Mouse (Mus musculus): ENCODE results near the gene Mtrex. TPM values are rescaled to one million over a fixed set of nuclear protein-coding genes. Genes with fewer than 3 reads are reported as not detected.

Gene Mtrex
- polyA plus RNA-seq, 1 experiment from 2014 or later, result 106 TPM

GRCm38 (mm10) chr13:112925266-112925665, 1.9 kb downstream of the Mtrex start:
- peaks cover 16% of the 10 kb centered on the region for H3K4me1 ChIP-seq
- peaks cover 42% of the 10 kb centered on the region for H3K36me3 ChIP-seq
- H3K27ac ChIP-seq, result no peak overlapping the region
- no peak for DNase-seq (ENCODE audit: low spot score)
- 83% methylated on average over 6 of the region's 6 CpGs for WGBS
- no peaks in the 10 kb centered on the region for H3K9me3 ChIP-seq (replicated peaks)
- no peak overlapping the region for H3K4me3 ChIP-seq
- no peaks in the 10 kb centered on the region for H3K27me3 ChIP-seq (ENCODE audit: low read depth, poor library complexity, severe bottlenecking)

GRCm38 (mm10) chr13:112920906-112921305, 6.3 kb downstream of the Mtrex start:
- no peaks in the 10 kb centered on the region for H3K9me3 ChIP-seq (replicated peaks)
- no peaks in the 10 kb centered on the region for H3K27me3 ChIP-seq (ENCODE audit: low read depth, poor library complexity, severe bottlenecking)
- no peak overlapping the region for H3K4me3 ChIP-seq
- H3K4me1 ChIP-seq, result peaks cover 5% of the 10 kb centered on the region
- DNase-seq (ENCODE audit: low spot score), result no peak
- H3K27ac ChIP-seq, result no peak overlapping the region
- H3K36me3 ChIP-seq, result peaks cover 75% of the 10 kb centered on the region
- WGBS, result 90% methylated on average over 3 of the region's 3 CpGs

GRCm38 (mm10) chr13:112919141-112919865, 7.9 kb downstream of the Mtrex start:
- H3K36me3 ChIP-seq, result peaks cover 78% of the 10 kb centered on the region

GRCm38 (mm10) chr13:112910434-112910833, 16.8 kb downstream of the Mtrex start:
- no peak for DNase-seq (ENCODE audit: low spot score)
- 92% methylated on average over 4 of the region's 4 CpGs for WGBS
- H3K4me3 ChIP-seq, result no peak overlapping the region
- no peaks in the 10 kb centered on the region for H3K27me3 ChIP-seq (ENCODE audit: low read depth, poor library complexity, severe bottlenecking)
- H3K27ac ChIP-seq, result no peak overlapping the region
- no peaks in the 10 kb centered on the region for H3K9me3 ChIP-seq (replicated peaks)
- no peaks in the 10 kb centered on the region for H3K4me1 ChIP-seq
- H3K36me3 ChIP-seq, result peaks cover 87% of the 10 kb centered on the region

More at GRCm38 (mm10) chr13:112919141-112919865, 7.9 kb downstream of the Mtrex start:
- Histone ChIP-seq H3K9me3 (replicated peaks) (no peaks in the 10 kb centered on the region), H3K27ac (no peak overlapping the region), H3K4me3 (no peak overlapping the region), H3K4me1 (no peaks in the 10 kb centered on the region), H3K27me3 (ENCODE audit: low read depth, poor library complexity, severe bottlenecking) (no peaks in the 10 kb centered on the region)
- 87% methylated on average over 4 of the region's 4 CpGs for WGBS
- DNase-seq (ENCODE audit: low spot score), result no peak

GRCm38 (mm10) chr13:112909663-112910062, 17.5 kb downstream of the Mtrex start:
- Histone ChIP-seq H3K9me3 (replicated peaks) (no peaks in the 10 kb centered on the region), H3K27ac (no peak overlapping the region), H3K36me3 (peaks cover 91% of the 10 kb centered on the region), H3K4me1 (no peaks in the 10 kb centered on the region), H3K27me3 (ENCODE audit: low read depth, poor library complexity, severe bottlenecking) (no peaks in the 10 kb centered on the region), H3K4me3 (no peak overlapping the region)
- DNase-seq (ENCODE audit: low spot score), result no peak
- WGBS, result 82% methylated on average over 4 of the region's 4 CpGs

GRCm38 (mm10) chr13:112902176-112902575, 25.0 kb downstream of the Mtrex start:
- Histone ChIP-seq H3K36me3 (peaks cover 96% of the 10 kb centered on the region), H3K4me1 (no peaks in the 10 kb centered on the region), H3K9me3 (replicated peaks) (no peaks in the 10 kb centered on the region), H3K4me3 (no peak overlapping the region), H3K27me3 (ENCODE audit: low read depth, poor library complexity, severe bottlenecking) (no peaks in the 10 kb centered on the region), H3K27ac (no peak overlapping the region)
- 95% methylated on average over 3 of the region's 3 CpGs for WGBS
- DNase-seq (ENCODE audit: low spot score), result no peak

- no peak for DNase-seq (ENCODE audit: low spot score)
- Histone ChIP-seq H3K27ac (no peak overlapping the region), H3K4me3 (no peak overlapping the region), H3K27me3 (ENCODE audit: low read depth, poor library complexity, severe bottlenecking) (no peaks in the 10 kb centered on the region), H3K36me3 (peaks cover 100% of the 10 kb centered on the region), H3K9me3 (replicated peaks) (no peaks in the 10 kb centered on the region), H3K4me1 (no peaks in the 10 kb centered on the region)
- WGBS, result 93% methylated on average over 12 of the region's 12 CpGs
These were observed 40.0 kb downstream of the Mtrex start for GRCm38 (mm10) chr13:112887234-112887633.

- DNase-seq (ENCODE audit: low spot score), result no peak
- H3K4me1 ChIP-seq, result no peaks in the 10 kb centered on the region
- no peaks in the 10 kb centered on the region for H3K9me3 ChIP-seq (replicated peaks)
- no peaks in the 10 kb centered on the region for H3K27me3 ChIP-seq (ENCODE audit: low read depth, poor library complexity, severe bottlenecking)
- 85% methylated on average over 17 of the region's 17 CpGs for WGBS
- no peak overlapping the region for H3K27ac ChIP-seq
- peaks cover 99% of the 10 kb centered on the region for H3K36me3 ChIP-seq
- H3K4me3 ChIP-seq, result no peak overlapping the region
These were observed 55.5 kb downstream of the Mtrex start for GRCm38 (mm10) chr13:112871500-112872266.

- DNase-seq (ENCODE audit: low spot score), result no peak
- no peak overlapping the region for H3K27ac ChIP-seq
- H3K27me3 ChIP-seq (ENCODE audit: low read depth, poor library complexity, severe bottlenecking), result no peaks in the 10 kb centered on the region
- H3K36me3 ChIP-seq, result peaks cover 100% of the 10 kb centered on the region
- H3K4me1 ChIP-seq, result no peaks in the 10 kb centered on the region
- no peak overlapping the region for H3K4me3 ChIP-seq
- 88% methylated on average over 11 of the region's 11 CpGs for WGBS
- no peaks in the 10 kb centered on the region for H3K9me3 ChIP-seq (replicated peaks)
These were observed 57.0 kb downstream of the Mtrex start for GRCm38 (mm10) chr13:112870039-112870690.

GRCm38 (mm10) chr13:112867381-112867780, 59.8 kb downstream of the Mtrex start:
- 94% methylated on average over 8 of the region's 8 CpGs for WGBS

GRCm38 (mm10) chr13:112866782-112867181, 60.4 kb downstream of the Mtrex start:
- Histone ChIP-seq H3K27me3 (ENCODE audit: low read depth, poor library complexity, severe bottlenecking) (no peaks in the 10 kb centered on the region), H3K4me3 (no peak overlapping the region), H3K36me3 (peaks cover 88% of the 10 kb centered on the region), H3K9me3 (replicated peaks) (no peaks in the 10 kb centered on the region), H3K27ac (no peak overlapping the region), H3K4me1 (no peaks in the 10 kb centered on the region)
- WGBS, result 94% methylated on average over 7 of the region's 7 CpGs
- no peak for DNase-seq (ENCODE audit: low spot score)

More at GRCm38 (mm10) chr13:112867381-112867780, 59.8 kb downstream of the Mtrex start:
- no peak overlapping the region for H3K4me3 ChIP-seq
- H3K36me3 ChIP-seq, result peaks cover 93% of the 10 kb centered on the region
- H3K27me3 ChIP-seq (ENCODE audit: low read depth, poor library complexity, severe bottlenecking), result no peaks in the 10 kb centered on the region
- no peak overlapping the region for H3K27ac ChIP-seq
- H3K9me3 ChIP-seq (replicated peaks), result no peaks in the 10 kb centered on the region
- no peaks in the 10 kb centered on the region for H3K4me1 ChIP-seq
- DNase-seq (ENCODE audit: low spot score), result no peak

- Histone ChIP-seq H3K36me3 (peaks cover 65% of the 10 kb centered on the region), H3K4me3 (no peak overlapping the region), H3K9me3 (replicated peaks) (no peaks in the 10 kb centered on the region), H3K27me3 (ENCODE audit: low read depth, poor library complexity, severe bottlenecking) (no peaks in the 10 kb centered on the region), H3K27ac (no peak overlapping the region), H3K4me1 (no peaks in the 10 kb centered on the region)
- no peak for DNase-seq (ENCODE audit: low spot score)
- 93% methylated on average over 1 of the region's 1 CpGs for whole genome bisulfite sequencing
These were observed 64.1 kb downstream of the Mtrex start for GRCm38 (mm10) chr13:112862978-112863677.
